Mouse (Mus musculus): Measurements from ENCODE around the gene Clk1.

Gene Clk1

DNA sequence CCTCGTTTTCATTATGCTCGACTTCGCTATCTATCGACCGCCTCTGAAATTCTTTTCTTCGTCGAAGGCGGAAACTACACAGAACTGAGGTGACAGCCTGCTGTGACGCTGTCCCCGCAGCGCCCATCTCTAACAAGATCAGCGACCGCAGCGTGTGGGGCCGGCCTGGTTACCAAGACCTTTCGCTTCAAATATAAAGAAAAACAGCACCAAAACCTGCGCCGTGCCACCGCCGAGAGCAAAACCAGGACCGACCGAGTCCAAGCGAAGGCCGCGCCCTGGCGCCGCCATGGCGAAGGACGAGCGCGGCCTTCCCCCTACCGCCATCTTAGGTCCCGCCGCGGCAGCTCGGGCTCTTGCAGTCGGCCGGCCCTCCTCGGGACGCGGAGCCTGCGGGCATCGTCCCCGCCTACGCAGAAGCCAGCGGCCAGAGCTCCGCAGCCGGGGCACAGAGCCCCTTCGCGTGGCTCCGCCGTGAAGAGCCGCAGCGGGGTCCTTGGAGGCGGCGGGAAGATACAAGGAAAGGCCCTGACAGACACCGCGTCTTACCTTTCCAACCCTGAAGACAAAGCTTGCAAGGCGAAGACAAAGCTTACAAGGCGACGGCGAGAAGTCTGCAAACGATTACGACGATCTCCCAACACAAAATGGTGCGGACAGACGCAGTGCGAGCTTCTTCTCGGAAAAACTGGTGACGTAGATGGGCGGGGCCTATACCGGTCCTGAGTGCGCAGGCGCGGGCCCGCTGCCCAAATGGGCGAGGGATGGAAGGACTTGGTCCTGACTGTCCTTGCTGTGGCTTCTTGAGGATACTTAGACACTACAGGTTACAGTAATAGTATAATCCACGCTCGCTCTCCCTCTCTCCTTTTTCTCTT, at the start of gene Clk1:
Gene Clk1, minus strand, starts transcription at position 696 of the 878 bp plus-strand sequence.
- DNase-seq (ENCODE audit: low read depth, low spot score) = peak; percentile 68

DNA sequence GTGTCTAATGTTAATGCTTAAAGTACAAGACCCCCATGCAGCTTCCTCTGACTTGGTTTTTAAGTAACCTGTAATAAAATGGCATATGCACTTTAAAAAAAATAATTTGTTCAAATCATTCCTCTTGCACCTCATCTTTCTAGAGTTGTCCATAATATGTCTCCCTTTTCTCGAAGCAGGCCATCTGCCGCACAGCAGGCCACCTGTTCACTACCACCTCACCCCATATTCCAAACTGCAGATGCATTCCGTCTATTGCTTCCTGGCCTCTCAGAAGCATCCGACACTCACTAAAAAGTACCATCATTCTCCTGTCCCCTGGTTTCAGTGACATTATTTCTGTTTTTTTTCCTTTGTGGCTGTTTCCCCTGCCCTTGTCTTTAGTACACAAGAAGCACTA, 41.7 kb upstream of the Clk1 start:
- no peak for DNase-seq (ENCODE audit: low read depth, low spot score)

DNA sequence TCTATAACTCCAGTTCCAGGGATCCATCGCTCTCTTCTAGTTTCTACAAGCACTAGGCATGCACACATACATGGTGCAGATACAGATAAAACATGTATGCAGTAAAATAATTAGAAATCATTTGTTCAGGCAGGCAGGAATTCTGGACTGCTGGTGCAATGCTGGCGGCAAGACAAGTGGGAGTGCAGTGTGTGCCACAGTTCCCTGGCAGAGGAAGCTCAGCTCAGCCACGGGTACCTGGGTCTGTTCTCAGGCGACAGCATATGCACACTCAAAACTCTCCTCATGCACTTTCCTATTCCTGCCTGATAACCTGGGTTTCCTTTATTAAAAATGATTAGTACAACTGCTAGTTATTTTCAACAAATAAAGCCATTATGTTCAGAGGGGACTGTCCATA, 41.2 kb upstream of the Clk1 start:
- DNase-seq (ENCODE audit: low read depth, low spot score) = no peak

DNA sequence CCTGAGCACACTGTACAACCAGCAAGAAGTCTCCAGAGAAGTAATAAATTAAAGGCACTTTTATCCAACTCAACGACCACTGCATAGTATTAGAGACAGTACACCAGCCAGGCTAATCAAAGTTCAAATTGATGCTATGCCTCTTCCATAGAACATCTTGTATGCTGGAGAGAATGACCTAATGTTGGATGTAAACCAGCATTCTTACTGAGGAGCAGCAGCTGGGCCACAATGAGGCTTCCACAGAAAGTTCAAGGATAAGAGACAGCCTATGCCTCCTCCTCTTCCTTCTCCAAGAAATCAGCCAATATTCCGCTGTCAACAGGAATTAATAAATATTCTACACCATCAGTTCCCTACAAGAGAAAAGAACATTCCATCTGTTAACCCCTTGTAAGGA, 40.1 kb upstream of the Clk1 start:
- DNase-seq (ENCODE audit: low read depth, low spot score) = no peak

DNA sequence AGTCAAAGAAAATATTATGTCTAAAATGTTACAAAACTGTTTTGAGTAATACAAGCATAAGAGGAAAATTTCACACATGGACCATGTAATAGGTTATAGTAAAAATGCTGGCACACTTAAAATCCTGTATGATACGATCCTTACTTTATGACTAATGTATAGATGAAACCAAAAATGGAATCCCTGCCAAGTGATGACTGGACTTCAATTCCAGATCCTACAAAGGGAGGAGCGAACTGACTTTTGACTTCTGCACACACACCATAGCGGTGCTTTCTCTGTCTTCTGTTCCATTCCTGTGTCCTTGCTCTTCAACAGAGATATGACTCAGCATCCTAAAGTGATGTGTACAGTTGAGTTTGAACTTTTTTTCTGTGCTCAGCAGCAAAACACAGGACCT, 36.7 kb upstream of the Clk1 start:
- DNase-seq (ENCODE audit: low read depth, low spot score) = no peak

DNA sequence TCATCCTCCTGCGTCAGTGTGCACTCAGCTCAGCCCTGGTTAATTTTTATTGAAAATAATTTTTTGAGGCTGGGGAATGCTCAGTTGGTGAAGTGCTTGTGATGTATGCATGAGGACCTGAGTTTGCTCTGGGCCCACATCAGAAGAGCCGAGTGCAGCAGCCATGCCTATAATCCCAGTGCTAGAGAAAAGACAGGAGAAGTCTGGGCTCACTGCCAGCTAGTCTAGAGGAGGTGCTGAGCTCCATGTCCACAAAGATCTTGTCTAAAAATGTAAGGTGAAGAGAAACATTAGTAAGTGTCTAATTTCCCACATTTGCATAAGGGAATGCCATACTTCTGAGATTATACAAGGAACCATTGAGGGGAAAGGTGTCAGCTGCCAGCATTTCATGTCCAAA, 35.0 kb upstream of the Clk1 start:
- DNase-seq (ENCODE audit: low read depth, low spot score) = no peak

DNA sequence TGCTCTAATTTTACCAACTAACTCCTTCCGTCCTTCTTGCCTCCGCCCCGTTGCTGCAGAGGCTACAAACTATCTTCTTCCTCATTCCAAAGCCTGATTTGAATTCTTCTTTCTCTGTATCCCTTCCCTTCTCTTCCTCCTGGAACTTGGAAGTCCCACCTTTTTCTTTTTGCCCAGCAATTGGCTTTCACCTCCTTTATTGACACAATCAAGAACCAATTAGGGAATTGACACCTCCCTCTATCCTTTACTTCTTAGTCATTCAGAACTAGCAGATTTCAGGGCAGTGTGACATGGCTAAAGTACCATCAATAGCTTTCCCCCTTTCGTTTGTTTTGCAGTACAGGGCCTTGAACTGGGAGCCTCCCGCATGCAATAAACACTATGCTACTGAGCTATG, 34.3 kb upstream of the Clk1 start:
- no peak for DNase-seq (ENCODE audit: low read depth, low spot score)

DNA sequence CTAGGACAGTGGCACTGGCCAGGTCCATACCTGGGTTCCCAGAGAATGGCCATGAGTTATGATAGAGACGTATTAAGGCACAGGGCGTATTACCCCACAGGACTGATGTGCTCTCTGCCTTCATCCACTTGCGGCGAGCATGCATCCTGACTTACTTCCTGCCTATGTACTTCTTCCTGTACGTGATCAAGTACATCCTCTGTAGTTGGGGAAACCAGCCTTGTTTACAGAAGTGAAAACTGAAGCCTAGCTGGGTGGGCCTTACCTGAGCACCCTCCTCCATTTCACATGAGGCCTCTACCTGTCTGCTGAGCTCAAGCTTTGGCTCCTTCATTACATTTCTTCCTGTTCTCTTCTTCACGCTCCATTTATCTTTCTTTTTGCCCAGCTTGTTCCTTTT, 30.4 kb upstream of the Clk1 start:
- DNase-seq (ENCODE audit: low read depth, low spot score) = no peak

DNA sequence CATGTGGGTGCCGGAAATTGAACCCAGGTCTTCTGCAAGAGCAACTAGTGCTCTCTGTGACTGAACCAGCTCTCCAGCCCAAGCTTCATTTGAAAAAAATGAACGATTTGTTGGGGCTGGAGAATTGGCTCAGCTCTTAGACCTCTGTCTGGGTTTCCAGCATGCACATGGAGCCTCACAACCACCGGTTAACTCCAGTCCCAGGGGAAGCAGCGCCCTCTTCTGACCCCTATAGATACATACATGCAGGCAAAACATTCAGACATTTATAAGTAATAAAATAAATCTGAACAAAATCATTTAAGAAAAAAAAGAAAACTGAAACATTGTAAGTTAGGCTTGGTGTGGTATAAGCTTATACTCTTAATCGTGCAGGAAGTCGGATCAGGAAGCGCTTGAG, 24.5 kb upstream of the Clk1 start:
- DNase-seq (ENCODE audit: low read depth, low spot score) = no peak

DNA sequence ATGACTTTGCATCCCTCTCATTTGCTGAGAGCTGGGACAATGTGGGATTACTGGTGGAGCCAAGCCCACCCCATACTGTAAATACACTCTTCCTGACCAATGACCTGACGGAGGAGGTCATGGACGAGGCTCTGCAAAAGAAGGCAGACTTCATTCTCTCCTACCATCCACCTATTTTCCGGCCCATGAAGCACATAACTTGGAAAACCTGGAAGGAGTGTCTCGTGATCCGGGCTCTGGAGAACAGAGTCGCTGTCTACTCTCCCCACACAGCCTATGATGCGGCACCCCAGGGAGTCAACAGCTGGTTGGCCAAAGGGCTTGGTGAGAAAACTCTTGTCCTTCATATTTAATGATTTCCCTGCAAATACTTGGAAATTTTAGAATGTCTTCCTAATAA, 23.9 kb upstream of the Clk1 start:
- DNase-seq (ENCODE audit: low read depth, low spot score) = no peak

DNA sequence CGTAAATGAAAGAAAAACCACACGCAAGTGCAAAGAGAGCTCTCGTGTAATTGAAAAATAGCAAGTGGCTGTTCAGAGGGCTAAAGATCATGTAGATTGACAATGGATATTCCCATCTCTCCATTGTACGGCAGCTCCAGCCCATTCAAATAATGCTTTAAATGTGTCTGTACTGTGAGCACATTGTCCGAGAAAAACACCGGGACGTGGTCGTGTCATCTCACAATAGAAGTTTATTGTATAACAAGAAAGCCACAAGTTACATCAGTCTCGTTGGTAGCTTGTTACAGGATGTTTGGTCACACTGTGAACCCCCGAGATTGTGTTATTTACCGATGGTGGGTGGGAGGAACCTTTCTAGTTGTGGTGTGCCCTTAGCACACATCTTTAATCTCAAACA, 22.0 kb upstream of the Clk1 start:
- no peak for DNase-seq (ENCODE audit: low read depth, low spot score)

DNA sequence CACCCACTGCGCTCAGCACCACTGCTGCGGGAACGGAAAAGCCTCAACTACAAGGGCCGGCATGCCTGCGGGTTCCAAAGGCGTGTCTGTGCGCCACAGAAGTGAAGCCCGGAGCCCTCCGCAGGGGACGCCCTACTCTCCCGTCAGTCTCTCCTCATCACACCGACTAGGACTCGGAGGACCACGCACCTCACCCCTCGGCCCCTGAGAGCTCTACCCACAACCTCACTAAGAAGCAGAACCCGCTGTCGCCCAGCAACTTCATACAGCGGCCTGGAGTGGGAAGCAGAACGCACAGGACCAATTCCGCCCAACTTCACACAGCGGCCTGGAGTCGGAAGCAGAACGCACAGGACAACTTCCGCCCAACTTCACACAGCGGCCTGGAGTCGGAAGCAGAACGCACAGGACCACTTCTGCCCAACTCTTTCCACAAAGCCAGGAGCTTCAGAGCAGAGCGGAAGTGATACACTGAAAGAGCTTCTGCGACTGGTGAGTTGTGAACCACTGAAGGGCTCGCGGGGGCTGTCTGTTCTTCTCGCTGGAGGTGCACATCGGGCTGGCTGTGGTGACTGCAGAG, 21.4 kb upstream of the Clk1 start, which contains the start of the genes Nif3l1 and Ppil3:
Gene Nif3l1, plus strand, starts transcription at position 9 of the 580 bp plus-strand sequence.
Gene Ppil3, minus strand, starts transcription at position 344 of the 580 bp plus-strand sequence.
- DNase-seq (ENCODE audit: low read depth, low spot score) = peak; percentile 98

DNA sequence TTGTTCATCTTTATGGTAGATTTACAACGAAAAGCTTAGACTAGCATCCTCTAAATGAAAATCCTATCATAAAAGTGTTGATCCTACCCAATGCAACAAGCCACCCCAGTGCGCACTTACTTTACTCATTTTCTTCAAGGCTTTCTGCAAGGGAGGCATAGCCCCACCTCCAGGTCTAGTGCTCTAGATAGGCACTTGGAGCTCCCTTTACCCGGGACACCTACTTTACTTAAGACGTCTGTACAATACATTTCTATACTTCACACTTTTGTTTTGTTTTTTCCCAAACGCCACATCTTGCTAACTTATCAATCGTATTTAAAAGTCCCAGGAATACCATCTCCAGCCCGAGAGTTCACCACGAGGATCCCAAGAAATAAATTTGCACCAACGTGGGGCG, 20.8 kb upstream of the Clk1 start:
- no peak for DNase-seq (ENCODE audit: low read depth, low spot score)

DNA sequence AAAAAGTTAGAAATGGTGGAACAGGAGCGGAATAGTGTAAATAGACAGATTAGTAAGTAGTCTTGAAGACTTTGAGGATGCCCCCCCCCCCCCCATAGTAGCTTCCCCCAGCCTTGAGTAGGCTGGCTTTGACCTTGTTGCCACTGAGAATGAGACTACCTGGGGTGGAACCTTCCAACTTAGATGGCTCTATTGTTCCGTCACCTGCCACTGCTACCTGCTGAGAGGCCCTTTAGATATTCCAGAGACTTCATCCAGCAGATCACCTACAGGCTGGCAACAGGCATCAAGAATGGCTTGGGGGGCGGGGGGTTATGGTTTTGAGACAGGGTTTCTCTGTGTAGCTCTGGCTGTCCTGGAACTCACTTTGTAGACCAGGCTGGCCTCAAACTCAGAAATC, 685 bp upstream of the Clk1 start:
- DNase-seq (ENCODE audit: low read depth, low spot score) = no peak

DNA sequence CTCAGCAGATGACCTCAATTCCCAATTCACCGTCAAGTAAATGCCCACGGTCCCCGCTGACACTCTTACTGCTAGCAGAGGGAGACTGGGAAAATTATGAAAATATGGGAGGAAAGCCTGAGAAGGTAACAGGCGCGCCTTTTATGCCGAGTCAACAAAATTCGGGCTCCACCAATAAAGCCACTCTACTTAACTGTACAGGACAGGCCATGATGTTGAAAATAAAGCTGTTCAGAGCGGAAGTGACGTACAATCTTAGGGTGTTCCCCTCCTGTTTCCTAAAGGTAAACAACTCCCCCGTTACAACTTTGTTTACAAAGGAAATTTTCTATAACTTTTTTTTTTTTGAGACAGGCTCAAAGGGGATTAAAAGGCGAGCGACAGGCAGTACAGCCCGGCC, 987 bp downstream of the Clk1 start:
- DNase-seq (ENCODE audit: low read depth, low spot score) = no peak

DNA sequence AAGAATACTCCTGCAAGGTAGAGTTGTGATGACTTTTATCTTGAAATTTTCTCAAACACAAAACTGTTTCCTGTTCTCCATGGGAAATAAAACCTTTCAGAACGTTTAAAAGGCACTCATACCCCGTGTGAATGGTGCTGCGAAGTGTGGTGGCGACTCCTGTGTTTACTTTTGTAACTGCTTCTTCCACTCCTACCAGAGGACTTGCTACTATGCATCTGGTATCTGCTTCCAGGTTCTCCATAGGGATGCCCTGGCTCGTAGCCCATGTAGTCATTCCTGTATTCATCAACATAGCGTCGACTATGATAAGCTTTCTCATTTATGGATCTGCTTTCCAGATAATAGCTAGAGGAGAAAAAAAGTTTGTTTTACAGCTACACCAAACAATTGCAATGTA, 2.9 kb downstream of the Clk1 start:
- DNase-seq (ENCODE audit: low read depth, low spot score) = no peak

DNA sequence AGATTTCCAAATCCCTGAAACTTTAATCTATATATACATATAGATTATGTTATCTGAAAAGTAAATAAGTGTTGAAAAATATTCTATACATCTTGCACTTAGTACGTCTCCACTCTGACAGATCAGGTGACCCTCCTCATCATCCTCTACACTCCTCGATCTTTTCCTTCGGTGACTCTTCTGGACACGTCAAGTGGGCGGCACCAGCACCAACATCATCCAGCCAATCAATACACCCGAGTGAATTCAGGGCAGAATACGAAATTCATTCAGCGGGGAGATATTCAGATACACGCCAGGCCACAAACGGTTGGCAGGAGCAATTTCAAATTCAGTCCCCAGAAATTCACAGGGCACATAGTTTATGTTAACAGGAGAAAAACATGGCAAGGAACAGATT, 3.8 kb downstream of the Clk1 start:
- no peak for DNase-seq (ENCODE audit: low read depth, low spot score)

DNA sequence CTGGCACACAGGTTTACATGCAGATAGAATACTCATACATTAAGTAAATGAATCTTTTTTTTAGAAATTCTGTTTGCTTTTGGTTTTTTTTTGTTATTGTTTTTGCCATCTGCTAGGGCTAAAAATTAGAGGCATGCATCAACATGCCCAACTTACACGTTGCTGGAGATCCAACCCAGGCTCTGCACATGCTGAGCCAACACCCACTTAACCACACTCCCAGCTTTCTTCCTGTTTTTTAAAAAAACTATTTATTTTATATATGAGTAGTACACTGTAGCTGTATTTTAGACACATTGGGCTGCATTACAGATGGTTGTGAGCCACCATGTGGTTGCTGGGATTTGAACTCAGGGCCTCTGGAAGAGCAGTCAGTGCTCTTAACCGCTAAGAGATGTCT, 7.8 kb downstream of the Clk1 start:
- no peak for DNase-seq (ENCODE audit: low read depth, low spot score)

DNA sequence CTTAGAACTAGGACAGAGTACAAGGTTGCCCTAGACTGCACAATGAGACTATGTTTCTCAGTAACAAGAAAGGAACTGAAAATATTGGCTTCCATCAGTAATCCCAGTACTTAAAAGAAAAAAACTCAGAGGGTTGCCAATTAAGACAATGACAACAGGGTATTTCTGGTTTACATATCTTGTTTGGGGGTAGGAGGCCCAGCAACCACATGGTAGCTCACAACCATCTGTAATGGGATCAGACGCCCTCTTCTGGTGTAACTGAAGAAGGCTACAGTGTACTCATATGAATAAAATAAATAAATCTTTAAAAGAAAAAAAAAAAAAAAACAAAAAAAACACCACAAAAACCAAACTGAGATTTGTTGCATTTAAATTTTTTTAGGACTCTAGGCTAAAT, 8.4 kb downstream of the Clk1 start:
- DNase-seq (ENCODE audit: low read depth, low spot score) = no peak

DNA sequence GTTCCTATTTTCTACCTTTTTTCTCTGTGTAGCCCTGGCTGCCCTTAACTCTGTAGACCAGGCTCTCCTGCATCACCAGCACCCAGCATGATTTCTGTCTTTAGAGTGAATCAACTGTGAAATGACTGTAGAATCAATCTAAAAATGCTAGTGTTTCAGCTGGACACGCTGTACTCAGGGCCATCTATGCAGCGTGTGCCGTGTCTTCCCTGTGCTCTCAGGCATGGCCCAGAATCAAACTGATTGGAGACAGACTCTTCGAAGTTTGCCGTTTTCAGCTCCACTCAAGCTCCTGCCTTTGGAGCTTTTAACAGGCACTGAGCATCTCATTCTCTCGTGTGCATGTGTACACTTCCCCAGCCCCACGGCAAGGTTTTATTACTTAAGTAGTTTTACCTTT, 13.1 kb downstream of the Clk1 start:
- DNase-seq (ENCODE audit: low read depth, low spot score) = no peak

DNA sequence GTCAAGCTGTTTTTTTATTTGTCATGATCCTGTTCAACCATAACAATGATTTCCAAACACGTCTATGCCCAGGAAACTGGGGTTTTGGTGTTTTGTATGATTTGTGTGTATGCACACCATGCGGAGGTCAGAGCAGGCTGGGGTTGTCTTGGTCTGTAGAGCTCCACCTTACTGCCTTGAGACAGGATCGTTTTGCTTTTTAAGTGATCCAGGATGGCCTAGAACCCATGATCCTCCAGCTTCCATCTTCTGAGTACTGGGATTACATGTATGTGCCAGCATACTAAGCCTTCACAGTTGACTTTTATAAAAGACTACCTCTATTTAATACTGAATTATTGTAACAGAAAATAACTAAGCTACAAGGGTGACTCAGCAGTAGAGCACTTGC, 13.7 kb downstream of the Clk1 start:
- no peak for DNase-seq (ENCODE audit: low read depth, low spot score)

DNA sequence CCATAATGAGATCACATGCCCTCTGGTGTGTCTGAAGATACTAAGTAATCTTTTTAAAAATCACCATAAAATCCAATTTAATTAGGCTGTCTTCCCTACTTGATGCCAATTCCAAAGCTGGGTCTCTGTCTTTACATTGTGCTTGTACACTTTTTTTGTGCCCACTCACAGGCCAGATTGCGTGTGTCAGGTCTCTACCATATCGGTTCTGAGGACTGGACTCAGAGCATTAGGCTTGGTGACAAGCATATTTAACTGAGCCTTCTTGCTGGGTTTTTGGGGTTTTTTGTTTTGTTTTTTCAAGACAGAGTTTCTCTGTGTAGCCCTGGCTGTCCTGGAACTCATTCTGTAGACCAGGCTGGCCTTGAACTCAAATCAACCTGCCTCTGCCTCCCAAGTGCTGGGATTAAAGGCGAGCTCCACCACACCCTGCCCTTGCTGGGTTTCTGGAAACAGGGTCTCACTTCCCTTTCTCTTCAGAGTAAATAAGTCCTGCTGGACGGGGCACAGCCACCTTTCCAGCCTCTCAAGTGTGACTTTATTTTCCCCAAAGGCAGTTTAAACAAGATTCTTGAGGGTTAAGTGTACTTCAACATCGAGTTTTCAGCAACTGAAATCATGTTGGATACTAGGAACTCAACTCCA, 14.2 kb downstream of the Clk1 start:
- no peak for DNase-seq (ENCODE audit: low read depth, low spot score)

DNA sequence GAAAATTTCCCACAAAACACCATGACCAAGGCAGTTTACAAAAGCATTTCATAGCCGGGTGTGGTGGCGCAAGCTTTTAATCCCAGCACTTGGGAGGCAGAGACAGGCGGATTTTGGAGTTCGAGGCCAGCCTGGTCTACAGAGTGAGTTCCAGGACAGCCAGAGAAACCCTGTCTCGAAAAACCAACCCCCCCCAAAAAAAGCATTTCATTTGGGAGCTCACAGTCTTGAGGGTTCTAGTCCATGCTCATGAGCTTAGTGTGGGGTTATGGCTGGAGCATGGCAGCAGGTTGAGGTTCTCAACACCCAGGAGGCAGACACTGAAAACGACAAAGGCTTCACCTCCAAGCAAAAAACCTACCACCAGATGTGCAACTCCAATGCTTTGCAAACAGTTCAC, 15.7 kb downstream of the Clk1 start:
- DNase-seq (ENCODE audit: low read depth, low spot score) = no peak
